Mouse (Mus musculus) kidney, adult 8-10 months (tissue): ENCODE data around the gene Gm732.

ENCODE experiments used
- DNase-seq, 2 experiments: peaks; one replicate each; pipeline ENCODE4 v3.0.0; 2022

Gm732 gene

DNA sequence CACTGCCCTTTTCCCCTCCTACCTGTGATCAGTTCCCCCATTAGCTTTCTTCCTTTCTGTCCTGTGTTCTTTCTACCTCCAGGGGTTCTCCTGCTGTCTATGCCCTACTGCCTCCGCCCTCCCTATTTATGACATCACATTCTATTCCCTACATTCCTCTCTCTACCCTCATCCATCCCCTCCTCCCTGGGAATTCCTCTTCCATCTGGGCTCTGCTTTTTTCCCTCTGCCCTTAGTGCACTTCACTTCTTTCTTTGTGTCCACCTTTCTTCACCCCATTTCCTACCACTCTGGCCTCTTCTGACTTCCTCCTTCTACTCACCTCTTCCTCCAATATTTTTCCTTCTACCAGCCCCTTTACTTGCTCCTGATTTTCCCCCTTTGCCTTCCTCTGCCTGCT, at the start of gene Gm732:
Gene Gm732, minus strand, starts transcription at position 101 of the 400 bp plus-strand sequence.
- no peak for DNase-seq
